Mouse (Mus musculus): ENCODE results near the gene Timm17b.
"Not testable (repeated sequence)": the region's sequence is repeated elsewhere in the genome, so short reads cannot be mapped to it uniquely, and the experiment has no call there.

Timm17b gene

DNA sequence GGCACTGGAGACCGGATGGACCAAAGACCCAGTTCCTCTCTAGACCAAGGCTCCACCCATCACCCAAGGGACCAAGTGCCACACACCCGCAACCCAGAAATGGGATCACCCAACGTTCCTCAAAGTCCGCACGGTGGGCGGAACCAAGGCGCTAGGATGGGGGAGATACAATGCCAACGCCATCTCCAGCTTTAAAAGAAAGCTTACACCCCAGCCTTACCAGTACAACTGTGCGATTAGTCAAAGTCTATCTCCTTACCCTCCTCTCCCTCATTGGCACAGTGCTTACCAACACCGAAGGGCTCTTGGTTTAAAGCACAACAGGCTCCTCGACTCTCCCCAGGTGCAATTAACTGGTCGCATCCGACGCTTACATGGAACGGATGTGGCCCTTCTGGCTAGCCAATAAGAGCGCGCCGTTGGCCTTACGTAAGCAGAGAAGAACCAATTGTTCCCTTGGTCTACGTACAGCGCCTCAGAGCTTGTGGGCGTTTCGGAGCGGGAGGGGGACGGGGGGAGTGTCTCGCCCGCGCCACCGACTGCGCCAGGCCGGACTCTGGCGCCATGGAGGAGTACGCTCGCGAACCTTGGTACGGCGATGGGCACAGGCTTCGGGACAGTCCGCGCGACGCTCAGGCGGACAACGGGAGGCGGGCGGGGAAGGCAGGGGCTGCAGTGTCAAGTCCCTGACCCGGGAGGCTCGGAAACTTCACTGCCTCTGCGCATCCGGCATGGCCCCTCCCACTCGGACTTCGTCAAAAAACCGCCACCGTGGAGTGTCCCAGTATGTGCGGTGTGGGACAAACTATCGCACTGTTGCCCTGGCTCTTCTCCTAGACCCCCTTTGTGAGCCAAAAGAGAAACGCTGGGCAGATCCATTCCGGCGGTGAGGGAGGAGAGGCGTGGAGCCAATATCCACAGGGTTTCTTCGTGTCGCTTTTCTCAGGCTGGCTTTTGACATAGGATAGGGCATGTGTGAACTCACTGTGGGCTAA, at the start of gene Timm17b, which contains the start of gene Pqbp1:
Gene Timm17b, plus strand, starts transcription at position 478 of the 995 bp plus-strand sequence.
Gene Pqbp1, minus strand, starts transcription at position 390 of the 995 bp plus-strand sequence.
- peak; percentile 87 for DNase-seq

DNA sequence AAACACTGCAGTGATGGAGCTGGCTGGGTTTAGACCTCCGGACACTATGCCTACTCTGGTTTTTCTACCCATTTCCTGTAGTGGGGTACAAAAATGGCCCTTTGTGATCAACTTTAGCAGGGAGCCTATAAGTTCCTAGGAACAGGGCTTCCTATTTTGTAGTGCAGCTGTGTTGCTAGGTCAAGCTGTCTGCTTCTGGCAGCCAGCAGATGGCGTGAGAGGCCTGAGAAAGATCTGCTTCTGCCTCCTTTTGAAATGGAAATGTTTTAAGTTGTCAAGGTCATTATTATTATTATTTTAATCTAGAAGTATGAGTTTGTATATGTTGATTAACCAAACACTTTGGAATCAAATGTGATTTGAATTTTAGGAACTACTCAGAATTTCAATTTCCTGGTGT, 44.6 kb upstream of the Timm17b start:
- DNase-seq, result peak; percentile 31

DNA sequence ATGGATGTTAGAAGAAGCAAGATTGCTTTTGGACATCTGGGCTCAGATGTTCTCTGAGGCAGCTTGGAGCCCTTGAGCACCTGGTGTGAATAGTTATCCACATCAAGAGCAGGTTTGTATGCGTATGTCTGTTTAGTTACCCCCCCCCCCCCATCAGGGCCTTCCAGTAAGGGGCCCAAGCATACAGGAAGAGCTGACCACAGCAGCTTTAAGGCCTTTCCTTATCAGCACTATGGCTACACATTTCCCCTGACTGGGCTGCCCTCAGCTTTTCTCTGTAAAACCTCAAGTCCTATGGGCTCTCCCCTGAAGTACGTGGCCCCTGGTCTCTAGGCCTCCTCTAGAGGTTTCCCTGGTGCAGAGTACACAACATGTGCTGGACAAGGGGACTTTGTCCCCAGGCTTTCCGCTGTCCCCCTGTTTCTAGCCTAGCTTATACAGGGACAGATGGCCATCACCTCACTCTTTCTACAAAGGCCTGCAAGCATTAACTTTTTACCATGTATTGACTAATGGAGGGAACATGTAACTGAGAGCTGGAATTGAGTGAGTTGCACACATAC, 39.9 kb upstream of the Timm17b start:
- no peak for DNase-seq

DNA sequence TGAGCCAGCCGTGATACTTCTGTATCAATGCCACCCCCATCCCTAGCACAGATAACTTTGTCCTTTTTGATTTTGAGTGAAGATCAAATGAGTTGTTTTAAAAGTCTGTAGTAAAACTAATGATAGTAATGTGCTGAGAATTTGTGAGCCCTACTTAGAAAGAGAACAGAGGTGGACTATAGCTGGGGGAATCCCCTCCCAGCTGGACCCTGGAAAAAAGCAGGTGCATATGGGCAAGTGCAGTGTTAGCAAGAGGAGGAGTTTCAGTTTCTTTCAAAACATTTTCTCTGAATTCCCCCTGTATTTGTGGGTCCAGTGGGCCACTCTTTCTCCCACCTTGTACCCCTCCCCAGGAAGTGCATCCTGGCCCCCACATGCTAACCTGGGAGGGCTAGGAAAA, 36.0 kb upstream of the Timm17b start:
- DNase-seq, result no peak

DNA sequence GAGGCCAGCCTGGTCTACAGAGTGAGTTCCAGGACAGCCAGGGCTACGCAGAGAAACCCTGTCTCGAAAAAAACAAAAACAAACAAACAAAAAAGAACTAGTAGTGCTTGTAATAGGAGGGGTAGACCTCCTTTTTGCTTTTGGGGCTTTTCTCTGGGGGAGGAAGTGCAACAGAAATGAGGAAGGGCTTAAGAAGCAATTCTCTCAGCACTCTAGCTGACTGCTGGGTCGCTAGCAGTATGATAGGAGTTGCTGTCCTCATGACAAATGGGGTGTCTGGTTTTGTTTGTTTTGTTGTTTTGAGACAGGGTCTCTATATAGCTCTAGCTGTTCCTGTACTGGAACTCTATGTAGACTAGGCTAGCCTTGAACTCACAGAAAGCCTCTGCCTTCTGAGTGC, 34.6 kb upstream of the Timm17b start:
- DNase-seq, result no peak

DNA sequence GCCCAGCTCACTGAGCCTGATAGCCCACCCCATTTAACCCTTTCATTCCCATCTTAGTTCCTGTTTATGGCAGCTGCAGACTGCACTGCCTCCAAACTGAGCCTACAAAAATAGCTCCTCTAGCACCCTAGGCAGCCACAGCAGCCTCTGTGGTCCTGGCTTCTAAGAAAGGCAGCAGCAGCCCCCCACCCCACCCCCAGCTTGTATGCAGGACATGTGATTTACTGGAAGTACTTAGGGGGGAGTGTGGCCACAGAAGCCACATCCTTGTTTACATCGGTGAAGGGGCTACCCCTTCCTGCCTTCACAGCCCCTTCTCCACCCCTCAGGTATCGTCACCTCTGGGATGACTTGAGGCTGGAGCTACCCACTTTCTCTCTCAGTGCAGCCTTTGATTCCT, 33.8 kb upstream of the Timm17b start:
- DNase-seq, result no peak

DNA sequence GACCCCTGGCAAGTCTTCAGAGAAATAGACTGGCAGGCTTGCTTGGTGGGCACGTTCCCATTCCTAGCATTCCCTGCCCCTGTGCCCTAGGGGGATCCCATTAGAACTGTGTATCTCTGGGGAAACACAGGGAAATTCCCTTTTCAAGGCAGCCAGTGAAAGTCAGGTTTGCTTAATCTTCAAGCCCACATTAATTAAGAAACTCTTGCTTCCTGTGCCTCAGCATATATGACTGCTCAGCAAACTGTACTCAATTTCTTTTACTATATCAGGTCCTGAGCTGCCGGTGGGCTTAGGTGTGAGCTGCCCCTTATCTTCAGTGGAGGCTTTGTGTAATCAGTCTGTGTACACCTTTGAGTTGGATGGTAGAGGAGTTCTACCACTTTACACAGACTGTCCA, 33.4 kb upstream of the Timm17b start:
- DNase-seq, result no peak

DNA sequence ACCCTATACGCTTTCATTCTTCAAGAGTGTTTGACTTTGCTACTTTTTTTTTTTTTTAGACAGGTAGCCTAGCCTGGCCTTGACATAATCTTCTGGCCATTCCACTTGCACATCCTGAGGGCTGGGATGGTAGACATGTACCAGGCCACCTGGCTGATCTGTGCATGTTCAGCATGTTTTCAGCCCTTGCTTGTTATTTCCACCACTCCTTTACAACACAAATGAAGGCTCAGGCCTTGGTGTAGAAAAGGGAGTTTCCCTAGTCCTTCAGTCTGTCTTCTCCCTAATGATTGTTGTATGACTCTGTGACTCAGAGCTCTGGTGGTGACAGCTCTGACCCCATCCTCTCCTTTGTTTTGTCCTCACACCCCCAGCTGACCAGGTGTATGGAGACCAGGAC, 32.0 kb upstream of the Timm17b start:
- DNase-seq, result no peak

DNA sequence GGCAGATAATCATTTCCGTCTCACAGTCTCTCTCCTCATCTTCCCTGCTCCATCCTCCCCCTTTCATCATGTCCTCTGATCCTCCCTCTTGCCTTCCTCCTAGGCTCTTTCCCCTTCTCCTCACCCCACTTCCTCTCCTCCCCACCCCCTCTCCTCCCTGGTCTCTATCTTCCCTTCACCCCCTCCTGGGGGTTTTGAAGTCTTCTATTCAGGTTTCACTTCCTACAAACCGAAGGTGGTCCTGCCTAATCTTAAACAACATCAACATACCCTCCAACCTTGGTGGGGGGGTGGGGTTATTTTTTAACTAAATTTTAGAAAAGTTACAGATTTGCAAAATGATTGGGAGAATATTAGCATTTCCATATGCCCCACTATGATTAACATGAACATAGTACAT, 30.7 kb upstream of the Timm17b start:
- no peak for DNase-seq

DNA sequence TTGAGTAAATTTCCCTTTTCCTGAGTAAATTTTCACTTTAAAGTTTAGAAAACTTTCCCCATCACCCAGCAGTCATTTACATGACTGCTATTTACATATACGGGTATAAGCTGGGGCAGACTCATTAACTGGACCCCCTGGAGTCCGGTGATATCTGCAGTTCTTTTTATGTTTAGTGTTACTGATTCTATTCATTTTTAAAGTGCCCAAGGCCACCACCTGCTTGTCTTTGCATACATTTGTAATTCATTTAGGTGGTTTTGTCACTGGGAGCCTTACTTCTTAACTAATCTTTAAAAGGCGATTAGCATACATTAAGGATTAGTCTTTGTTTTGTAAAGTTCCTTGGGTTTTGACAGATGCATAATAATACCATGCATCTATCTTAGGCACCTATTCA, 29.3 kb upstream of the Timm17b start:
- DNase-seq, result no peak

DNA sequence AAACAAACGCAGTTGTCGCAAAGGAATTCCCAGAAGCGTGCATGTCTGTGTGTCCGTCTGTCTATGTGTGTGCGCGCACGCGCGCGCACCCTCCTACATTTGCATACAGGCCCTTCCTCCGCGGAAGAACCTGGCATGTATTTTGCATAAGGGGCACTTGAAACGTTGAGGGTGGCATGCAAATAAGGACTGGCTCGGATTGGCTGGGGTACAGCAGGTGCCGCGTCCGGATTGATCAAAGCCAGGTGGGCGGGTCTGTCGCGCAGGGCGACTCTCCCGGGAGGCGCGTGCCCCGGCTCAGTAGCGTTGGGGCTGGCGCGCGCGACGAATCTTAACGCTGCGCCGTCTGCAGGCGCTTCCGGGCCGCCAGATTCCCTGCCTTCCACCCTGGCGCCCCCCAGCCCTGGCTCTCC, 21.1 kb upstream of the Timm17b start, which contains the start of gene Pim2:
Gene Pim2, plus strand, starts transcription at position 256 of the 413 bp plus-strand sequence.
- DNase-seq, result peak; percentile 80

DNA sequence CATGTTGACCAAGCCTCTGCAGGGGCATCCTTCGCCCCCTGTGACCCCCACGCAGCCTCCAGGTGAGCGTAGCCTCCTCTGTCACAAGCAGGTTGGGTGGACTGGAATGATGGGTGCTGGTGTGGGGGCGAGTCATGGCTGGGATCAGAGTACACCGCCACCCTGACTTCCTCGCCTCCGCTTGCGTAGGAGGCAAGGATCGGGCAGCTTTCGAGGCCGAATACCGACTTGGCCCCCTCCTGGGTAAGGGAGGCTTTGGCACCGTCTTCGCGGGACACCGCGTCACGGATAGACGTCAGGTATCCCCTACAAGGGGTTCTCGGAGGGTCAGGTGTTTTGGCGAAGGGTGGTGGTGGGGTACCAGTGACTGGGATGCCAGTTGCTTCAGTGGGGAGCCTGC, 20.7 kb upstream of the Timm17b start:
- DNase-seq, result peak; percentile 31

DNA sequence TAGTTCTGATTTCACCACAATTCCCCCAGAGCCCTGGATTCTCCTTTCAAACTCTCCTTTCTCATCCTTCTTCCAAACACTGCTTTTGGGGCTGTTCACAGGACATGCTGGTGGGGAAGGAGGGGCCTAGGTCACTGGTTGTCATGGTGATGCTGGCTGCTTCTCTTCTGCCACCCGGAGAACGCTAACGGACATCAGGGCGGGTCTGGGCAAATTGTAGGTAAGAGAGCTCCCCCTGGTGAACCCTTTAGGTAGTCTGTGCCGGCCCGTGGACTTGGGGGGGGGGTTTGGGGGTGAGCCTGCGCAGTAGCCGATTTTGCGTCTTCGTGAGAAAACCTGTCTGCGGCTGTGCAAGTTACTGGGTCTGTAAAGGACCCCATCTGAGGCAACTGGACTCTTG, 19.3 kb upstream of the Timm17b start:
- peak; percentile 49 for DNase-seq

DNA sequence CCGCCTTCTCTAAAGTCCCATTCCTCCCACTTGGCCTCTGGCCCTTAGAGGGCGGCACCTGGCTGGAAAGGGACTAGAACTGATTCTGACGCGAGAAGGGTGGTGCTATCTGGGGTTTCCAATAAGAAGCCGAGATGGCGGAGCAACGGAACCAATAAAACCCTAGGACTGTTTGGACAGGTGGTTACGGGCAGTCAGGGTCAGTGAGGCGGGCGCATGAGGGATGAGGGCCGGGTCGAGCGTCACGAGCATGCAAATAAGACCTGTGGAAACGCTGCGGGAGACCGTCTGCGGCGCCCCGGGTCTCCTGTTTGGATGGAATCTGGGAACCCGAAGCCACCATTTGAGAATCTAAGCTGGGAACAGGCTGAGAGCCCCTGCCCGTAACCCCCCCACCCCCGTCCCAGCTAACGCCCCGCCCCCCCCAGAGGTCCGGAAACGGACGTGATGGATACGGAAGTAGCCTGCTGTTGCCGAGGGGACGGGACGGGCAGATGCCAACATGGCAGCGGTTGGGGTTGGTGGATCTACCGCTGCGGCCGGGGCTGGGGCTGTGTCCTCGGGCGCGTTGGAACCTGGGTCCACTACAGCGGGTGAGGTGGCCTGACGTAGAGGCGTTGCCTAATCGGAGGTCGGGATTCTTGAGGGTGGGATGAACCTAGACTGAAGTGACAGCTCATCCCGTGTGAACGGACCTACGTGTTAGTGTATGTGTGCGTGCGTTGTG, 15.2 kb upstream of the Timm17b start, which contains the start of gene Slc35a2:
Gene Slc35a2, plus strand, starts transcription at position 188 of the 727 bp plus-strand sequence.
- DNase-seq, result peak; percentile 86

DNA sequence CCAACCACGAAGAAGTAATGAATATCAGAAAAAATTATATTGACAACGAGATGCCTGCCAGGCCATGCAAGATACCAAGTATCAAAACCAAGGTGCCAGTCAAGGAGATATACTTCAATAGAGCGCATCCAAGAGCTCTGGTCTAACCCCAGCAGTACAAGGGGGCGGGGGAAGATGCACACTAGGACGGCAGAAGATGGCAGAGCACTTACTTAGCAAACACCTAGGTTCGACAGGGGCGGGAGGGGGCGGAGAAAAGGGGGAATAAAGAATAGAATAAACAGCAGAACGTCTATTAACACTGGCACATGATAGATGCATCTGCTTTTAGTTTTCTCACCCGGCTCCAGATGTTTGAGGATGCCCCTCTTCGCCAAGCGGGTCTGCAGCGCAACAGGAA, 946 bp upstream of the Timm17b start:
- DNase-seq, result no peak

DNA sequence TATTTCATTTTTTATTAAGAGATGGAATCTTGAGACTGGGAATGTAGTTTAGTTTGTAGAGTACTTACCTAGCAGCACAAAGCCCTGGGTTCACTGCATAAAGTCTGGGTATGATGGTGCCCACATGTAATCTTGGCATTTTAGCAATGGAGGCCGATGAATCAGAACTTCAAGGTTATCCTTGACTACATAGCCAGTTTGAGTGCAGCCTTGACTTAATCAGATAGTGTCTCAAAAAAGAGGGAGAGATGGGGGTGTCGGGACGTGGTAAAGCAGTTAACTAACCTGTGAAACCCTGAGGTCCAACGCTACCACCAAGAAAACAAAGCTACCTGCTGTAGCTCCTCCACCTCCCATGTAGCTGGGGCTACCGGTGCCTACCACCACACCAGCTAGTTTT, 5.3 kb downstream of the Timm17b start:
- DNase-seq, result no peak

DNA sequence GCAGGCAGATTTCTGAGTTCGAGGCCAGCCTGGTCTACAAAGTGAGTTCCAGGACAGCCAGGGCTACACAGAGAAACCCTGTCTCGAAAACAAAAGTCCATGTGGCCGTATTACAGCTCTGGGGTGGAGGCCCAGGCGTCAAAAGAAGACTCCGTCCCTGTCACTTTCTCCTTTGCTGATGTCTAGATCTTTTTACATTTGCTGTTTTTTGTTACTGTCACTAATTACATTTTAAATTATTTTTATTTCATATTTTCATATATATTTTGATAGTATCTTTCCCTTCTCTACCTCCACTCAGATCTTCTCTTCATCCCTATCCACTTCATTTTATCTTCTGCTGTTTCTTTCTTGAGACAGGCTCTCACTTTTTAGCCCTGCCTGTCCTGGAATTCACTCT, 8.6 kb downstream of the Timm17b start, which contains the start of gene Gm10491:
Gene Gm10491, minus strand, starts transcription at position 101 of the 400 bp plus-strand sequence.
- DNase-seq, result no peak

DNA sequence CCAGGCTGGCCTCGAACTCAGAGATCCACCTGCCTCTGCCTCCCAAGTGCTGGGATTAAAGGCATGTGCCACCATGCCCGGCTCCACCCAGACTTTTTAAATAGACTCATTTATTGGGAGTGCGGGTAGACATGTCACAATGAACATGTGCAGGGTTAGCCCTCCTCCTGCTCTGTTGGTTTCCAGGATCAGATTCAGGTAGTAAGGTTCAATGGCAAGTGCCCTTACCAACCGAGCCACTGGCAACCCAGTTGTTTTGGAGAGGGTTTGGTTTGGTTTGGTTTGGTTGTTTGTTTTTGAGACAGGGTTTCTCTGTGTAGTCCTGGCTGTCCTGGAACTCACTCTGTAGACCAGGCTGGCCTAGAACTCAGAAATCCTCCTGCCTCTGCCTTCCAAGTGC, 10.1 kb downstream of the Timm17b start, which contains the start of gene Gm10490:
Gene Gm10490, plus strand, starts transcription at position 301 of the 400 bp plus-strand sequence.
- not testable (repeated sequence) for DNase-seq

DNA sequence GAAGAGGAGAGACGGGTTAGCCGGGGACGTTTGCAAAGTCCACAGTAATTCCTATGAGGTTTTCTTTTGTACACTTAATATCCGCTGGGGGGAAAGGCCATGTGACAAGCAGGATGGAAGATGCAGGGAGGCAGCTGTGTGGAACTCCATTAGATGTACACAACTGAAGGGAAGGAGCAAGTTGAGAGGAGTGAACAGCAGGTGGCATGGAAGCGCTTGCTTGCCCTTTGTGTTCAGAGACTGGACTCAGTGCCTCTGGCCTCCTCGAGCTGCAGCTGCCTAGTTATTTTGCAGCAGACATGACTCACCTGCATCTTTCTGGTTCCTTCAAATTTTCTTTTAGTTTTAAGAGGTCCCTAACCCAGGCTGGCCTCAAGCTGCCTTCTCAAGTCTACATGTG, 11.3 kb downstream of the Timm17b start:
- peak; percentile 6 for DNase-seq

DNA sequence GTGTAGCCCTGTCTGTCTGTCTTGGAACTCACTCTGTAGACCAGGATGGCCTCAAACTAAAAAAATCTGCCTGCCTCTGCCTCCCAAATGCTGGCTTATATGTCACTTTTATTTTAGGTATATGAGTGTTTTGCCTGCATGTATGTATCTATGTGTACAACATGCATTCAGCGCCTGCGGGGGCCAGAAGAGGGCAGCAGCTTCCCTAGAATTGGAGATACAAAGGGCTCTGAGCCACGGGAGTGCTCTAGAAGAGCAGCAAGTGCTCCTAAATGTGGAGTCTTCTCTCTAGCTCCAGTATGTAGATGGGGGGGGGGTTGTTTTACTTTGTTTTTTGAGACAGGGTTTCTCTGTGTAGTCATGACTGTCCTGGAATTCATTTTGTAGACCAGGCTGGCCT, 16.5 kb downstream of the Timm17b start:
- DNase-seq, result peak; percentile 57

DNA sequence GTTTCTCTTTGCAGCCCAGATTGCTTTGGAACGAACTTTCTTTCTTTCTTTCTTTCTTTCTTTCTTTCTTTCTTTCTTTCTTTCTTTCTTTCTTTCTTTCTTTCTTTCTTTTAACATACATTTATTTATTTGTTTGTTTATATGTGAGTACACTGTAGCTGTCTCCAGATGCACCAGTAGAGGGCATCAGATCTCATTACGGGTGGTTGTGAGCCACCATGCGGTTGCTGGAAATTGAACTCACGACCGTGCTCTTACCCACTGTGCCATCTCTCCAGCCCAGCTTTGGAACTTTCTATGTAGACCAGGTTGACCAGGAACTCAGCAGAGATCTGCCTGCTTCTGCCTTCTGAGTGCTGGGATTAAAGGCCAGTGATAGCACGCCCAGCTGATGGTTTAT, 18.8 kb downstream of the Timm17b start:
- not testable (repeated sequence) for DNase-seq

DNA sequence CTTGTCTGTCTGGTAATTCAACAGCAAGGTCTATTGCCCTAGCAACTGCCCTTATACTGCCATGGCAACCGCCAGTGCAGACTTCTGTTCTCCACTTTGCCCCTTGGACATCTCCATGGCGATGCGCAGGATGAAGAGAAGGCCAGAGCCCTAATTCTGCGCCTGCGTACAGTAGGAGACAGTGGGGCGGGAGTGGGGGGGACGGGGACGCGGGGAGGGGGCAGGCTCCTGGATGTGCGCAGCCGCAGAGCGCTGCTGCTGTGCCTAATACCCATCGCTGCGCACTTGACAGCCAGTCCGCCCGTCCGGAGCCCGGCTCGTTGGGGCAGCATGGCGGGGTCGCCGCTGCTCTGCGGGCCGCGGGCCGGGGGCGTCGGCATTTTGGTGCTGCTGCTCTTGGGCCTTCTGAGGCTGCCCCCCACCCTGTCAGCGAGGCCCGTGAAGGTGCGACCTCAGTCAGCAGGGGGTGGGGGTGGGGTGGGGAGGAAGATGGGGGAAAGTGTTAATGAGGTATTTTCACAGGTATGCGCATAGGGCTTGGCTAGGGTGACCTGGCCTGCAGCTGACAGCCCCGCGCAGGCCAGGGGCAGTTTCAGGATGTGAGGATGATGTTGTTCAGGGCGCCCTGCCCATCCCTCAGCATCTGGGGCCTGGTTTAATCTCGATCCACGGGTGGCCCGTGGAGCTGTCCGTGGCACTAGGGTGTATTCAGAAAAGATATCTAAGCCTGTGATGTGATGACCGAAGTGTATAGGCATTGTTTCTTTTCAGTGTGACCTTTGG, 20.6 kb downstream of the Timm17b start, which contains the start of gene Pcsk1n:
Gene Pcsk1n, plus strand, starts transcription at position 222 of the 783 bp plus-strand sequence.
- DNase-seq, result no peak

Data from kidney, adult 18-20 months (tissue).